Mouse (Mus musculus) liver, embryonic 15.5 days (tissue): ENCODE data around the gene Riox1. TPM values are rescaled to one million over a fixed set of nuclear protein-coding genes. Genes with fewer than 3 reads are reported as not detected.
A peak's percentile ranks its signal among the peaks of the same experiment; 100 is the strongest.

Experiments used
- ATAC-seq: fragments of 200-750 bp; cut with Nextera tagmentation; 2 replicates; pipeline ENCODE4 v1.8.0; 2017; ENCODE audit warnings: moderate number of reproducible peaks, mild to moderate bottlenecking, moderate library complexity; ENCODE audit not compliant: insufficient read depth
- H3K27ac ChIP-seq: fragments of 300-500 bp; sonication (generic); replicated peaks from 2 replicates; pipeline ENCODE4 v1.5.1; 2015; ENCODE audit warnings: mild to moderate bottlenecking, inconsistent platforms
- H3K27me3 ChIP-seq: fragments of 300-500 bp; sonication (generic); 2 replicates; pipeline ENCODE4 v1.6.1; 2015; ENCODE audit warnings: mild to moderate bottlenecking, inconsistent platforms
- H3K36me3 ChIP-seq: fragments of 300-500 bp; sonication (generic); replicated peaks from 2 replicates; pipeline ENCODE4 v1.6.1; 2015; ENCODE audit warnings: moderate library complexity, mild to moderate bottlenecking, inconsistent platforms
- H3K4me1 ChIP-seq: fragments of 300-500 bp; sonication (generic); replicated peaks from 2 replicates; pipeline ENCODE4 v1.6.1; 2015; ENCODE audit warnings: inconsistent platforms
- H3K4me2 ChIP-seq: fragments of 300-500 bp; sonication (generic); 2 replicates; pipeline ENCODE4 v1.6.1; 2015; ENCODE audit warnings: moderate library complexity, mild to moderate bottlenecking, inconsistent platforms
- H3K4me3 ChIP-seq: fragments of 300-500 bp; sonication (generic); replicated peaks from 2 replicates; pipeline ENCODE4 v1.5.1; 2015; ENCODE audit warnings: mild to moderate bottlenecking, inconsistent platforms
- H3K9ac ChIP-seq: fragments of 300-500 bp; sonication (generic); 2 replicates; pipeline ENCODE4 v1.6.1; 2015; ENCODE audit warnings: moderate library complexity, mild to moderate bottlenecking, inconsistent platforms
- H3K9me3 ChIP-seq: fragments of 300-500 bp; sonication (generic); replicated peaks from 2 replicates; pipeline ENCODE4 v1.6.1; 2016; ENCODE audit warnings: inconsistent platforms
- WGBS: fragments of 180-500 bp; shearing (Covaris S2); methylation state at CpG from one replicate; pipeline ENCODE4 v1.1.7; 2015; ENCODE audit warnings: mixed read lengths; ENCODE audit not compliant: insufficient replicate concordance; 5-methylcytosine and 5-hydroxymethylcytosine counted together
- polyA plus RNA-seq: library from polyadenylated mRNA; unstranded; fragments of >200 nt; fragmentation: Nextera tagmentation; extraction: Ambion mirVana; gene quantifications from 2 replicates; pipeline ENCODE4 v1.2.1, GENCODE M21; 2015

Gene Riox1
- polyA plus RNA-seq, 1 experiment from 2014 or later = 7.1 TPM

DNA sequence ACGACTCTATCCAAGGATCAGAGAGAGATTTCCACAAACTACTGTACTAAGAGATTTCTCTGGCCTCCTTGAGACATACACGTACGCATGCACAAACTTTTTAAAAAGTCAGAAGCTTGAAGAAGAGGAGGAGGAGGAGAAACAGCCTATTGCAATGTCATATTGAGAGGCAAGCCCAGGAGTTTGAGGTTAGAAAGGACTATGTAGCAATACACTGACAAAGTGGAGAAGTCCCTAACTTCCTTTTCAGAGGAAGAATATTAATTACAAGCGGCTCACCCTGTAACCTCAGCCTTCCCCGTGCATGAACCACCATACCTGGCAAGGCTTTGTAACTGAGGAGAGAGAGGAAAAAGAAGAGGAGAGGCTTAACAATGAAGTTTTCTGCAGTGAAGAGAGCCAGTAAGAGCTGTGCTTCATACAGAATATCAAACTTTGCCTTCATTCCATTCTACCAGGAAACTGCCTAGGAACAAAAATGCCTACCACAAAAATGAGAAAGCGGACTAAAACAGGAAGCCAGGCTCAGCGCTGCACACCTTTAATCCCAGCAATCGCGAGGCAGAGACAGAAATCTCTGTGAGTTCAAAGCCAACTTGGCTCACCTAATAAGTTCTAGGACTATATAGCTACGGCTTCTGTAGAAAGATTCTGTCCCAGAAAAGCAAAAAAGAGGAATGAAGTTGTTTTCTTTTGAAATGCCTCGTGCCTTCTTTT lies 474 bp upstream of the Riox1 start:
- 0 out of 2 replicates have a peak, but pooled peaks cover 7% of the 10 kb centered on the region for H3K36me3 ChIP-seq
- peak overlapping the region; percentile 97 for H3K4me2 ChIP-seq
- ATAC-seq = no peak
- H3K4me1 ChIP-seq = peaks cover 63% of the 10 kb centered on the region
- H3K27ac ChIP-seq = peak overlapping the region; percentile 77
- peak overlapping the region; percentile 81 for H3K4me3 ChIP-seq
- H3K9me3 ChIP-seq = no peaks in the 10 kb centered on the region
- H3K9ac ChIP-seq = peak overlapping the region; percentile 77
- H3K27me3 ChIP-seq = no peaks in the 10 kb centered on the region
- 11% methylated on average over 11 of the region's 11 CpGs for WGBS

DNA sequence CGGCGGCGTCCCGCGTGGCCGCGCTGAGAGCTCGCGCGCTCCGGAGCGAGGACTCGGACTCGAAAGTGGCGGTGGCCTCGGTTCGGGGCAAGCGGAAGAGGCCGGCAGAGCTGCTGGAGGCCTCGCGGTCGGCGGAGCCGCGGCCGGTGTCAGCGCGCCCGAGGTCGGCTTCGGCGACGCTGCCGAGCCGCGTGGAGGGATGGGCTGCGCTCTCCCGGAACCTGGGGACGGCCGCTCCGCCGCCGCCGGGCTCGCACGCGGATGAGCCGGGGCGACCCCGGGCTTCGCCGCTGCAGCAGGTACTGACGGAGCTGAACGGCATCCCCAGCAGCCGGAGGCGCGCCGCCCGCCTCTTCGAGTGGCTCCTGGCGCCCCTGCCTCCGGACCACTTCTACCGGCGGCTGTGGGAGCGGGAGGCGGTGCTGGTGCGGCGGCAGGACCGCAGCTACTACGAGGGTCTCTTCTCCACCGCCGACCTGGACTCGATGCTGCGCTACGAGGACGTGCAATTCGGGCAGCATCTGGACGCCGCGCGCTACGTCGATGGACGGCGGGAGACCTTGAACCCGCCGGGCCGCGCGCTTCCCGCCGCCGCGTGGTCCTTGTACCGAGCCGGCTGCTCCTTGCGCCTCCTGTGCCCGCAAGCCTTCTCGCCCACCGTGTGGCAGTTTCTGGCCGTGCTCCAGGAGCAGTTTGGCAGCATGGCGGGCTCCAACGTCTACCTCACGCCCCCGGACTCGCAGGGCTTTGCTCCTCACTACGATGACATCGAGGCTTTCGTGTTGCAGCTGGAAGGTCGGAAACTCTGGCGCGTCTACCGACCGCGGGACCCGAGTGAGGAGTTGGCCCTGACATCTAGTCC lies 663 bp downstream of the Riox1 start:
- ATAC-seq = peak; percentile 51
- Histone ChIP-seq H3K4me3 (peak overlapping the region; percentile 81), H3K36me3 (0 out of 2 replicates have a peak, but pooled peaks cover 7% of the 10 kb centered on the region), H3K9ac (peak overlapping the region; percentile 77), H3K27me3 (no peaks in the 10 kb centered on the region), H3K4me1 (peaks cover 63% of the 10 kb centered on the region), H3K9me3 (no peaks in the 10 kb centered on the region), H3K27ac (peak overlapping the region; percentile 77), H3K4me2 (peak overlapping the region; percentile 97)
- under 1% methylated on average over 116 of the region's 116 CpGs for WGBS

DNA sequence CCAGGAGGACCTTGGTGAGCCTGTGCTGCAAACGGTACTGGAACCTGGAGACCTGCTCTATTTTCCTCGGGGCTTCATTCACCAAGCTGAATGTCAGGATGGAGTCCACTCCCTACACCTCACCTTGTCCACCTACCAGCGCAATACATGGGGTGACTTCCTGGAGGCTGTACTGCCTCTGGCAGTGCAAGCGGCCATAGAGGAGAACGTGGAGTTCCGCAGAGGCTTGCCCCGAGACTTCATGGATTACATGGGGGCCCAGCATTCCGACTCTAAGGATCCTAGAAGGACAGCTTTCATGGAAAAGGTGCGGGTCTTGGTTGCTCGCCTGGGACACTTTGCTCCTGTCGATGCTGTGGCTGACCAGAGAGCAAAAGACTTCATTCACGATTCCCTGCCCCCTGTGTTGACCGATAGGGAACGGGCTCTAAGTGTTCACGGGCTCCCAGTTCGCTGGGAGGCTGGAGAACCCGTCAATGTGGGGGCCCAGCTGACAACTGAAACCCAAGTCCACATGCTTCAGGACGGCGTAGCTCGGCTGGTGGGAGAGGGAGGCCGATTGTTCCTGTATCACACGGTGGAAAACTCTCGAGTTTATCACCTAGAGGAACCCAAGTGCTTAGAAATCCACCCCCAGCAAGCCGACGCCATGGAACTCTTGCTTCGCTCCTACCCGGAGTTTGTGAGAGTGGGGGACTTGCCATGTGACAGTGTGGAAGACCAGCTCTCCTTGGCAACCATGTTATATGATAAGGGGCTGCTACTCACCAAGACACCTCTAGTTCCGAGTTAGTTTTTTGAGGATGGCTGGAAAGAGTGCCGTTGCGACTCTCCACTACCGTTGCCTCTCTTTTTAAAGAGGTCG lies 1.5 kb downstream of the Riox1 start:
- 41% methylated on average over 32 of the region's 32 CpGs for WGBS
- H3K27ac ChIP-seq = peak overlapping the region; percentile 77; the same call in 1 of the 2 replicates

DNA sequence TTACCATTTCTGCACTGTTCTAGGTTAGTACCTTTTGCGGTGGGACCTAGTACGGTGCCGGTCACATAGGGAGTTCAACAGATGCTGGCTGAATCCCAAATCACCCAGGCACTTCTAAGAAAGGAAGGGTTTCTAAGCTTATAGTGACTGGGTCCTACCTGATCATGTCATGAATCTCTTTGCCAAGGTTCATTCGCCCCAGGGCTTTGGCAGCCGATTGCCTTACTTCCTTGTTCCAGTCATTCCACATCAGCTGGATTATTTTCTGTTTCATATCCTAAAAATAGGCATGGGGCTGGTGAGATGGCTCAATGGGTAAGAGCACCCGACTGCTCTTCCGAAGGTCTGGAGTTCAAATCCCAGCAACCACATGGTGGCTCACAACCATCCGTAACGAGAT lies 7.9 kb downstream of the Riox1 start:
- Histone ChIP-seq H3K9ac (no peak overlapping the region), H3K27ac (no peak overlapping the region), H3K4me2 (no peak overlapping the region), H3K4me3 (no peak overlapping the region), H3K36me3 (0 out of 2 replicates have a peak, but pooled peaks cover 3% of the 10 kb centered on the region), H3K4me1 (peaks cover 8% of the 10 kb centered on the region), H3K9me3 (no peaks in the 10 kb centered on the region), H3K27me3 (no peaks in the 10 kb centered on the region)
- 82% methylated on average over 9 of the region's 9 CpGs for WGBS
- no peak for ATAC-seq

More for the DNA sequence above, 1.5 kb downstream of the Riox1 start:
- no peaks in the 10 kb centered on the region for H3K27me3 ChIP-seq
- ATAC-seq = no peak
- H3K4me2 ChIP-seq = peak overlapping the region; percentile 97
- H3K4me1 ChIP-seq = peaks cover 62% of the 10 kb centered on the region
- 0 out of 2 replicates have a peak, but pooled peaks cover 7% of the 10 kb centered on the region for H3K36me3 ChIP-seq
- H3K4me3 ChIP-seq = peak overlapping the region; percentile 81
- H3K9ac ChIP-seq = peak overlapping the region; percentile 77
- H3K9me3 ChIP-seq = no peaks in the 10 kb centered on the region

DNA sequence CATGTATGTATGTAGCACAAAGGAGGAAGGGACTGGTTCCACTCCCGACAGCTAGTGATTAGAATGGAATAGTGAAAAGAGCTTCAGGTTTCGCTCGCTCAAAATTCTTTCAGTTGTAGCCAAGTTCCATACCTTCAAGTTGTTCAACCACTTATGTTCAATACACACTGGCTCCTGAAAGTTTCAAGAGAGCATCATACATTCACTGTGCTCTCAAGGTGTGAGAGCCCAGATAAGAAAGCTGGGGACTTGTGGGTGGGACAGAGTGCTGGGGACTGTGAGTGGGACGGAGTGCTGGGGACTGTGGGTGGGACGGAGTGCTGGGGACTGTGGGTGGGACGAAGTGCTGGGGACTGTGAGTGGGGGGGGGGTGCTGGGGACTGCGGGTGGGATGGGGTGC lies 14.8 kb downstream of the Riox1 start:
- H3K36me3 ChIP-seq = no peaks in the 10 kb centered on the region
- no peaks in the 10 kb centered on the region for H3K4me1 ChIP-seq
- H3K9ac ChIP-seq = no peak overlapping the region
- no peaks in the 10 kb centered on the region for H3K27me3 ChIP-seq
- no peak overlapping the region for H3K4me2 ChIP-seq
- H3K4me3 ChIP-seq = no peak overlapping the region
- no peak for ATAC-seq
- no peak overlapping the region for H3K27ac ChIP-seq
- WGBS = 49% methylated on average over 7 of the region's 7 CpGs
- H3K9me3 ChIP-seq = no peaks in the 10 kb centered on the region

DNA sequence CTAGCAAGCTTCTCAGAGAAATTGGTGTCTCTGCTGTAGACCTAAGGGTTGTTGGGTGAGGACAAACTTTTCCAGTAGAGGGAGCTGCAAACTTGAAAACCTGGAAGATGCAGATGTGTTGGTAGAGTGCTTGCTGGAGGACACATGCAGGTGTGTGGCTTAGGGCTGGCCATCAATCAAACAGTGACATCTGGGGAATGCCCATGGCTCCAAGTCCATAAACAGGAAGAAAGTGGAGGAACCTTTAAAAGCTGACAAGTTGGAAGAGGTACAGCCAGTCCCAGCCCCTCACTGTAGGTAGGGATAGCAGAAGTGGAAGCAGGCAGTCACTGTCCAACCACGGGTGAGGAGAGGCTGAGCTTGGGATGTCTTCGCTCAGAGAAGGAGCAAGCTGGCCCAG lies 21.7 kb downstream of the Riox1 start:
- Histone ChIP-seq H3K36me3 (no peaks in the 10 kb centered on the region), H3K9me3 (no peaks in the 10 kb centered on the region), H3K27me3 (no peaks in the 10 kb centered on the region), H3K4me2 (no peak overlapping the region), H3K9ac (no peak overlapping the region), H3K27ac (no peak overlapping the region), H3K4me1 (no peaks in the 10 kb centered on the region), H3K4me3 (no peak overlapping the region)
- ATAC-seq = no peak
- 27% methylated on average over 2 of the region's 2 CpGs for WGBS

DNA sequence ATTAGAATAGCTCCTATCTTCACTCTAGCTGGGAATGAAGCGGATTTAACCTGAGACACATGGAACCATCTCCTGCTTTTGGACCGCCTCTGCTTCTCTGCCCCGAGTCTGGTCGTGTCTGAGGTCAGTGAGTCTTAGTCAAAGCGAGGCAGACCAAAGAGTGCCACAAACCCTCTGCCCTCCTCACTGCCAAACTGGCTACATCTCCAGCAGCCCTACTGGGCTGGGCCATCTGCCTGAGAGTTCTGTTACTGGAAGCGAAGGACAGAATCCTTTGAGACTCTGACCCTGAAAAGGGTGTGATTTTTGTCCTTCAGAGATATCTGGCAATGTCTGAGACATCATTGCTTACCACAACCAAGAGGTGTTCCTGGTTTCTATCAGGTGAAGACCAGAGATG lies 28.5 kb downstream of the Riox1 start:
- no peak overlapping the region for H3K9ac ChIP-seq
- H3K4me1 ChIP-seq = 0 out of 2 replicates have a peak, but pooled peaks cover 5% of the 10 kb centered on the region

DNA sequence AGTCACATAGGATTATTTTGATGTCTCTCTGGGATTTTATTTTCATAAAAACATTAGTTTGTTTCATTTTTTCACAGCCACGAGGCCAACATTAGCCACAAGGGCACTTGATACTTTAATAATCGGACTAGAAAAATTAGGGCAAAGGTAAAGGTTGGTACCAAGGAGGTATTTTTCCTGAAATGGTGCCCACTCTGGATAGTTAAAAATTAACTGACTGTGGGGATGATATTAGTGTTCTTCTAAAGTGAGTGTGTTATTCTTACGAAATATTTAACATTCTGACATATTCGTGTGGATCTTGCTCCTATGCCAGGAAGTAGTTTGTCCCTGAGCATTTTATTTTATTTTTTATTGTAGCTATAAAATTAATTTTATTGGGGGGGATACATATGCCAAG lies 31.2 kb downstream of the Riox1 start:
- Histone ChIP-seq H3K4me3 (no peak overlapping the region), H3K27ac (no peak overlapping the region), H3K9ac (no peak overlapping the region), H3K36me3 (no peaks in the 10 kb centered on the region), H3K9me3 (no peaks in the 10 kb centered on the region), H3K4me2 (no peak overlapping the region), H3K27me3 (no peaks in the 10 kb centered on the region), H3K4me1 (peaks cover 9% of the 10 kb centered on the region; the same call in 1 of the 2 replicates)
- 65% methylated on average over 4 of the region's 4 CpGs for WGBS
- ATAC-seq = no peak

More for the DNA sequence above, 28.5 kb downstream of the Riox1 start:
- H3K27me3 ChIP-seq = no peaks in the 10 kb centered on the region
- ATAC-seq = no peak
- WGBS = 73% methylated on average over 6 of the region's 6 CpGs
- H3K4me2 ChIP-seq = no peak overlapping the region
- no peaks in the 10 kb centered on the region for H3K9me3 ChIP-seq
- H3K36me3 ChIP-seq = no peaks in the 10 kb centered on the region
- H3K4me3 ChIP-seq = no peak overlapping the region
- H3K27ac ChIP-seq = no peak overlapping the region

DNA sequence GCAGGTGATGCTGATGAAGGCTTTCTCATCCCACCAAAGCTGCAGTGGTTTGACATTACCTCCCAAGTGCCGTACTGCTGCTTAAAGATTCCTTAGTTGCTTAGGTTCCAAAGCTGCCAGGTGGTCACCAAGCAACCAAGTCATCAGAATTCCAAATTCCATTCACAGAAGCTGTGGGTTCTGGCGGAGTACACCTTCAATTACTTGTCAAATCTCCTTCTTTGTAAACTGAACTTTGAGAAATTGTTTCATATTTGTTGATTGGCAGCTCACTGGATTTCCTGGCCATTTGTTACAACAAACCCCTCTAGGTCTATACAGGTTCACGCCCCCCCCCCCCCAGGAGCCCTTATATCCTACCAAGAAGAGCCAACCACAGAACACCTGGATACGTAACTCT lies 34.3 kb downstream of the Riox1 start, which contains the start of gene Heatr4:
Gene Heatr4 (minus strand): TSS at position 101 of the 400 bp plus-strand sequence.
- WGBS = 70% methylated on average over 4 of the region's 4 CpGs

DNA sequence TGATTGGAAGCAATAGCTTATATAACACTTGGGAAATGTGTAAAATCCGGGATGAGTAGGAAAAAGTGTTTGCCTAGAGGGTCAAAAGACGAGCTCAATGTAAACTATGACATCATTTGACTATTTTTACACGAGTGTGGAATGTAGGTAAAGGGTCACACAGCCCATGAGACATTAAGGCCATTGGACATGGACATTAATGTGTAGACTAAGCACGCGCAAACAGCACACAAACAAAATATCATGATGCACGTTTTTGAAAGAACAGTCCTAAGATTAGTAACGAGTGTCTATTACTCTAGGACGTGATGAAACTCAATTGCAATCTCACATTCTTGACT lies 36.8 kb downstream of the Riox1 start:
- 0 out of 2 replicates have a peak overlapping the region, but pooled peaks have one; percentile 54 for H3K9ac ChIP-seq
- no peaks in the 10 kb centered on the region for H3K9me3 ChIP-seq
- peak overlapping the region; percentile 77 for H3K4me2 ChIP-seq
- H3K27me3 ChIP-seq = no peaks in the 10 kb centered on the region
- peaks cover 14% of the 10 kb centered on the region for H3K4me1 ChIP-seq
- ATAC-seq = peak; percentile 59
- H3K4me3 ChIP-seq = peak overlapping the region; percentile 62
- peak overlapping the region; percentile 80 for H3K27ac ChIP-seq
- H3K36me3 ChIP-seq = no peaks in the 10 kb centered on the region
- 21% methylated on average over 8 of the region's 8 CpGs for WGBS

More for the DNA sequence above, 34.3 kb downstream of the Riox1 start, which contains the start of gene Heatr4:
- Histone ChIP-seq H3K4me1 (peaks cover 17% of the 10 kb centered on the region), H3K9ac (no peak within 1 kb of the TSS), H3K4me2 (no peak within 1 kb of the TSS), H3K4me3 (no peak within 1 kb of the TSS), H3K36me3 (no peaks in the 10 kb centered on the region), H3K27me3 (no peaks in the 10 kb centered on the region), H3K27ac (no peak within 1 kb of the TSS), H3K9me3 (no peaks in the 10 kb centered on the region)
- ATAC-seq = no peak
